ENCODE assay signal across 16 mouse cellular contexts in genomic region chr4:116612621-116613020, GRCm38 (mm10).
"Had no signal": no experiment of that assay in that cellular context is flagged by ENCODE, and none has a peak within 500 bp of the region (broad histone marks: within the 10 kb centered on the region; RNA-seq: fewer than 3 reads in every experiment).

No protein-coding gene starts in this region.

- DNase-seq: heart, postnatal 10 days; heart, postnatal 14 days; heart, postnatal 36 days; heart, postnatal 4 days; kidney, adult 11 months; kidney, adult 18-20 months; kidney, adult 2 months; kidney, adult 8-10 months; kidney, adult 9 months; kidney, postnatal 10 days; kidney, postnatal 14 days; kidney, postnatal 25 days; kidney, postnatal 36 days; kidney, postnatal 4 days; layer of hippocampus, adult 9-11 months; layer of hippocampus, postnatal 36 days had no signal
